Mouse (Mus musculus): ENCODE results near the gene Nrm. TPM values are rescaled to one million over a fixed set of nuclear protein-coding genes. Genes with fewer than 3 reads are reported as not detected.

Gene Nrm
- polyA plus RNA-seq, 1 experiment from 2014 or later: 20.7 TPM

DNA sequence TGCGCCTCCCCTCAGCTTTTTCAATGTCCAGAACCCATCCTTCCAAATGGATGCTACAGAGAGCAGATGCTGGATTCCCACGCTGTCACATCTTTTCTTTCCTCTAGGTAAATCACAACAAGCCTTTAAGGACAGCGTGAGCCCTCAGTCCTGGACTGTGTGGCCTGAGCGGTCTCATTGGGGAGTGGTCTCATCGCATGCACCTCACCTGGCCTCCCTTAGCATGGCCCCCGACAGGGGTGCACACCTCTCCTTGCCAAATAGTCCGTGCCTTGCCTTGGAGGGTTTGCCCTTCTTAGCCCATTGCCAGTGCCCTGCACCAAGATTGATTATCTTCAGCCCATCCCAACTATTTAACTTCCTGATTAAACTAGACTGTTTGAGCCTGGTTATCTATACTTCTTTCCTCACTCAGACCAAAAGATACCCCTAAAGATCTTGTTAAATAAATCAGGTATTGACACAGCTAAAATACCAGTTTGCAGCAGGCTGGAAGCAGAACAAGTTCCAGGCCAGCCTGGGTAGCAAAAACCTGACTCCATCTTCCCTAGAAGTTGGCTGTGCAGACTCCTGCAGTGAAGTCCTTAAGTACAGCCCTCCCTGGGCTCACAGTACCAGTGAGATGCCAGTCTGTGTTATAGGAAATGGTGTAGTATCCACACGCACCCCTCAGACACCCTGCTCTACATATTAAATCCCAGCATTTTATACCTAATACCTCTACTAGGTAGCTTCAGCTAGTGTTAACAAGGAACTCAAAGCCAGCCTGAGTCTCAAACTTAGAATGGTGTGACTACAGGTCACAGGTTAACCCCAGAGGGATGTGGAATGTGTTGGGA lies 28.5 kb upstream of the Nrm start:
- no peak overlapping the region for H3K4me2 ChIP-seq (ENCODE audit: low read depth, low read length)
- H3K27ac ChIP-seq (ENCODE audit: low read length): no peak overlapping the region; the same call in 1 of the 2 replicates
- no peak for ATAC-seq (ENCODE audit: low read depth)
- no peak overlapping the region for H3K9ac ChIP-seq (ENCODE audit: low read depth, low read length)
- H3K36me3 ChIP-seq (ENCODE audit: control insufficient read depth, insufficient read depth): peaks cover 49% of the 10 kb centered on the region
- H3K9me3 ChIP-seq (replicated peaks; ENCODE audit: control insufficient read depth, low read length): no peaks in the 10 kb centered on the region
- WGBS (ENCODE audit: insufficient replicate concordance): 66% methylated on average over 8 of the region's 8 CpGs
- no peaks in the 10 kb centered on the region for H3K27me3 ChIP-seq (ENCODE audit: control insufficient read depth, insufficient read depth, low read depth, low read length)
- no peak overlapping the region for H3K4me3 ChIP-seq (ENCODE audit: low read depth, low read length)
- peaks cover 44% of the 10 kb centered on the region for H3K4me1 ChIP-seq (ENCODE audit: control insufficient read depth, low read depth, low read length)

DNA sequence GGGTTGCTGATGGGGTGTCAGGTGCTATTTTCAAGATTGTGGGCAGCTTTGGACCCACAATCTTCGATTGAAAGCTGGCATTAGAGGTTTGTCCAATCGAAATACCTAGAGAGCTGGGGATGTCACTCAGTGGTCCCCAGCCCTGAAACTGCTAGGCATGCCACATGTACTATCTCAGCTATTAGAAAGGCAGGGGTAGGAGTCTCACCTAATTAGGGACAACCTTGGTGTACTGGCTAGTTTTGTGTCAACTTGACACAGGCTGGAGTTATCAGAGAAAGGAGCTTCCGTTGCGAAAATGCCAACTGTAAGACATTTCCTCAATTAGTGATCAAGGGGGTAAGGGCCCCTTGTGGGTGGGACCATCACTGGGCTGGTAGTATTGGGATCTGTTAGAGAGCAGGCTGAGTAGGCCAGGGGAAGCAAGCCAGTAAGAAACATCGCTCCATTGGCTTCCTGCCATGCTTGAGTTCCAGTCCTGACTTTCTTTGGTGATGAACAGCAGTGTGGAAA lies 27.8 kb upstream of the Nrm start:
- H3K9ac ChIP-seq (ENCODE audit: low read depth, low read length): no peak overlapping the region
- no peaks in the 10 kb centered on the region for H3K27me3 ChIP-seq (ENCODE audit: control insufficient read depth, insufficient read depth, low read depth, low read length)
- no peaks in the 10 kb centered on the region for H3K9me3 ChIP-seq (replicated peaks; ENCODE audit: control insufficient read depth, low read length)
- no peak overlapping the region for H3K4me3 ChIP-seq (ENCODE audit: low read depth, low read length)
- H3K4me2 ChIP-seq (ENCODE audit: low read depth, low read length): no peak overlapping the region
- WGBS (ENCODE audit: insufficient replicate concordance): 15% methylated on average over 5 of the region's 5 CpGs
- peaks cover 44% of the 10 kb centered on the region for H3K4me1 ChIP-seq (ENCODE audit: control insufficient read depth, low read depth, low read length)
- H3K27ac ChIP-seq (ENCODE audit: low read length): no peak overlapping the region; the same call in 1 of the 2 replicates
- no peak for ATAC-seq (ENCODE audit: low read depth)
- H3K36me3 ChIP-seq (ENCODE audit: control insufficient read depth, insufficient read depth): peaks cover 43% of the 10 kb centered on the region

DNA sequence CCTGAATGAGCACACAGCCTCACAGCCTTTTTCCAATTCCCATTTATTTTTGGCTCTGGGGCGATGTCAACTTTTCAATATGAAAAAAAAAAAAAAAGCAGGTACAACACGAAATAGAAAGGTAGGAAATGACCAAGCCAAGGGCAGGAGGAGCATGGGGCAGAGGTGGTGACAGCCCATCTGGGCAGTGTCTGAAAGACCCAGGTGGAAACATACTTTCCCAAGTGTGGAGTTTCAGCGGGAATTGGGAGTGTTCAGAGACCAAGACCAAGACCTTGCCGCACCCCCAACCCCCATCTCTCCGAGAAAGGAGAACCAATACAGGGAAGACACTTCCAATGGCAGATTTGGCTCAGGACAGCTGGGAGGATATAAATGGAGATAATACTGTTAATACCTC lies 27.2 kb upstream of the Nrm start:
- H3K9ac ChIP-seq (ENCODE audit: low read depth, low read length): no peak overlapping the region
- no peak for ATAC-seq (ENCODE audit: low read depth)
- H3K36me3 ChIP-seq (ENCODE audit: control insufficient read depth, insufficient read depth): peaks cover 43% of the 10 kb centered on the region
- peak overlapping the region; percentile 10; the same call in 1 of the 2 replicates for H3K27ac ChIP-seq (ENCODE audit: low read length)
- H3K4me1 ChIP-seq (ENCODE audit: control insufficient read depth, low read depth, low read length): peaks cover 48% of the 10 kb centered on the region
- no peak overlapping the region for H3K4me2 ChIP-seq (ENCODE audit: low read depth, low read length)
- 62% methylated on average over 5 of the region's 5 CpGs for WGBS (ENCODE audit: insufficient replicate concordance)
- H3K9me3 ChIP-seq (replicated peaks; ENCODE audit: control insufficient read depth, low read length): no peaks in the 10 kb centered on the region
- H3K27me3 ChIP-seq (ENCODE audit: control insufficient read depth, insufficient read depth, low read depth, low read length): no peaks in the 10 kb centered on the region
- H3K4me3 ChIP-seq (ENCODE audit: low read depth, low read length): no peak overlapping the region

DNA sequence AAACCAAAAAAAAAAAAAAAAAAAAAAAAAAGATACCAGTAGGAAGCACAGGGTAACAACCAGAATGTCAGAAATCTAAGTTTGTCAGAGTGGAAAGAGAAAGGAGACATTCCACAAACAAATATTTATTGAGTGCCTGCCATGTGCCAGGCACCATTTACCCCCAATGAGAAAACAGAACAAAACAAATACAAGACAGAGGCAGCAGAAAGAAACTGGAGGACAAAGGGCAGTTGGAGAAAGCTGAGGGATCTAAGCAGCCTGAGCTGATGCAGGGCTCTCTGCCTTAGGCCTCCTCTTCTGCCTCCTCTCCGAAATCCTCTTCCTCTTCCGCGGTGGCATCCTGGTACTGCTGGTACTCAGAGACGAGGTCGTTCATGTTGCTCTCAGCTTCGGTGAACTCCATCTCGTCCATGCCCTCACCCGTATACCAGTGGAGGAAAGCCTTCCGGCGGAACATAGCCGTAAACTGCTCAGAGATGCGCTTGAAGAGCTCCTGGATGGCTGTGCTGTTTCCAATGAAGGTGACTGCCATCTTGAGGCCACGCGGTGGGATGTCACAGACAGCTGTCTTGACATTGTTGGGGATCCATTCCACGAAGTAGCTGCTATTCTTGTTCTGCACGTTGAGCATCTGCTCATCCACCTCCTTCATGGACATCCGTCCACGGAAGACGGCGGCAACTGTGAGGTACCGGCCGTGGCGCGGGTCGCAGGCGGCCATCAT lies 26.3 kb upstream of the Nrm start:
- peak overlapping the region; percentile 28; the same call in 1 of the 2 replicates for H3K9ac ChIP-seq (ENCODE audit: low read depth, low read length)
- WGBS (ENCODE audit: insufficient replicate concordance): 74% methylated on average over 26 of the region's 26 CpGs
- H3K27me3 ChIP-seq (ENCODE audit: control insufficient read depth, insufficient read depth, low read depth, low read length): no peaks in the 10 kb centered on the region
- H3K27ac ChIP-seq (ENCODE audit: low read length): 0 out of 2 replicates have a peak overlapping the region, but pooled peaks have one; percentile 13
- peaks cover 51% of the 10 kb centered on the region for H3K4me1 ChIP-seq (ENCODE audit: control insufficient read depth, low read depth, low read length)
- H3K9me3 ChIP-seq (replicated peaks; ENCODE audit: control insufficient read depth, low read length): no peaks in the 10 kb centered on the region
- H3K4me3 ChIP-seq (ENCODE audit: low read depth, low read length): peak overlapping the region; percentile 78
- peaks cover 43% of the 10 kb centered on the region for H3K36me3 ChIP-seq (ENCODE audit: control insufficient read depth, insufficient read depth)
- peak overlapping the region; percentile 91 for H3K4me2 ChIP-seq (ENCODE audit: low read depth, low read length)
- no peak for ATAC-seq (ENCODE audit: low read depth)

DNA sequence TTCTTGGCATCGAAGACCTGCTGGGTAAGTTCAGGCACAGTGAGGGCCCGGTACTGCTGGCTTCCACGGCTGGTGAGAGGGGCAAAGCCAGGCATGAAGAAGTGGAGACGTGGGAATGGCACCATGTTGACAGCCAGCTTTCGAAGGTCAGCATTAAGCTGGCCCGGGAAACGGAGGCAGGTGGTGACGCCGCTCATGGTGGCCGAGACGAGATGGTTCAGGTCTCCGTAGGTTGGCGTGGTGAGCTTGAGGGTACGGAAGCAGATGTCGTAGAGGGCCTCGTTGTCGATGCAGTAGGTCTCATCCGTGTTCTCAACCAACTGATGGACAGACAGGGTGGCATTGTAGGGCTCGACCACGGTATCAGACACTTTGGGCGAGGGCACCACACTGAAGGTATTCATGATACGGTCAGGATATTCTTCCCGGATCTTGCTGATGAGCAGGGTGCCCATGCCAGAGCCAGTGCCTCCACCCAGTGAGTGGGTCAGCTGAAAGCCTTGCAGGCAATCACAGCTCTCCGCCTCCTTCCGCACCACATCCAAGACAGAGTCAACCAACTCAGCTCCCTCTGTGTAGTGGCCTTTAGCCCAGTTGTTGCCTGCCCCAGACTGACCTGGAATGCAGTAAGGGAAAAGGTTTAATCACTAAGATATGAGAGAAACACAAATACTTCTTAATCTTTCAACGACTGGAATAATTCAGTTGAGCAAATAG lies 25.5 kb upstream of the Nrm start:
- peaks cover 49% of the 10 kb centered on the region for H3K4me1 ChIP-seq (ENCODE audit: control insufficient read depth, low read depth, low read length)
- H3K4me3 ChIP-seq (ENCODE audit: low read depth, low read length): peak overlapping the region; percentile 78
- peaks cover 43% of the 10 kb centered on the region for H3K36me3 ChIP-seq (ENCODE audit: control insufficient read depth, insufficient read depth)
- H3K9ac ChIP-seq (ENCODE audit: low read depth, low read length): peak overlapping the region; percentile 83
- no peak for ATAC-seq (ENCODE audit: low read depth)
- 77% methylated on average over 26 of the region's 26 CpGs for WGBS (ENCODE audit: insufficient replicate concordance)
- 0 out of 2 replicates have a peak overlapping the region, but pooled peaks have one; percentile 13 for H3K27ac ChIP-seq (ENCODE audit: low read length)
- H3K4me2 ChIP-seq (ENCODE audit: low read depth, low read length): peak overlapping the region; percentile 91
- no peaks in the 10 kb centered on the region for H3K27me3 ChIP-seq (ENCODE audit: control insufficient read depth, insufficient read depth, low read depth, low read length)
- H3K9me3 ChIP-seq (replicated peaks; ENCODE audit: control insufficient read depth, low read length): no peaks in the 10 kb centered on the region

DNA sequence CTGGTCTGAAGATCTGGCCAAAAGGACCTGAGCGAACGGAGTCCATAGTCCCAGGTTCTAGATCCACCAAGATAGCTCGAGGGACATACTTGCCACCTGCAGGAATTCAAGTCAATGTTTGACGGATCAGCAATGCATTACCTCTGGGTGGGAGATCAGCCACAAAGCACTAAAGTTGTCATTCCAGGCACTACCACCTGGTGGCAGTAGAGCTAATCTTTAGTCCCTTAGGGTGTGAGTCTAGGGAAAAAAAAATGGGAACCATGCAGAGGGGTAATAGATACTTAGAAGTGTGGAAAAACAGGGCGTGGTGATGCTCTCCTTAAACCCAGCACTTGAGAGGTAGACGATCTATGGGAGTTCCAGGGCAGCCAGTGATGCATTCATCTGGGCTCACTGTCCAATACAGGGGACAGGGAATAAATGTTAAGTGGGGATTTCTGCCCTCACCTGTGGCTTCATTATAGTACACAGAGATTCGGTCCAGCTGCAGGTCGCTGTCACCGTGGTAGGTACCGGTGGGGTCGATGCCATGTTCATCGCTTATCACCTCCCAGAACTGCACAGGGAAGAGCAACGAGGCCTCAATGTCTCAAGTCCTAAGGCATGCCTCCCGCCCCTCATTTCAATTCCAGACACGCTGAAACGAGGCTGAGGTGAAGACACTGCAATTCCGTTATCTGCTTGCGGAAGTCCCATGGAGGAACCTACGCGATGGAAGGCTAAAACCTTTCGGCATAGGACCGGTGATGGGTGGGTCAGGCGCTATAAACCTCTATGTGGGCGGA lies 24.7 kb upstream of the Nrm start:
- Histone ChIP-seq H3K4me3 (ENCODE audit: low read depth, low read length) (peak overlapping the region; percentile 78), H3K9ac (ENCODE audit: low read depth, low read length) (peak overlapping the region; percentile 83), H3K4me2 (ENCODE audit: low read depth, low read length) (peak overlapping the region; percentile 91), H3K9me3 (replicated peaks; ENCODE audit: control insufficient read depth, low read length) (no peaks in the 10 kb centered on the region), H3K27ac (ENCODE audit: low read length) (peak overlapping the region; percentile 94), H3K27me3 (ENCODE audit: control insufficient read depth, insufficient read depth, low read depth, low read length) (no peaks in the 10 kb centered on the region), H3K36me3 (ENCODE audit: control insufficient read depth, insufficient read depth) (peaks cover 43% of the 10 kb centered on the region), H3K4me1 (ENCODE audit: control insufficient read depth, low read depth, low read length) (peaks cover 48% of the 10 kb centered on the region)
- ATAC-seq (ENCODE audit: low read depth): no peak
- WGBS (ENCODE audit: insufficient replicate concordance): 6% methylated on average over 24 of the region's 24 CpGs

DNA sequence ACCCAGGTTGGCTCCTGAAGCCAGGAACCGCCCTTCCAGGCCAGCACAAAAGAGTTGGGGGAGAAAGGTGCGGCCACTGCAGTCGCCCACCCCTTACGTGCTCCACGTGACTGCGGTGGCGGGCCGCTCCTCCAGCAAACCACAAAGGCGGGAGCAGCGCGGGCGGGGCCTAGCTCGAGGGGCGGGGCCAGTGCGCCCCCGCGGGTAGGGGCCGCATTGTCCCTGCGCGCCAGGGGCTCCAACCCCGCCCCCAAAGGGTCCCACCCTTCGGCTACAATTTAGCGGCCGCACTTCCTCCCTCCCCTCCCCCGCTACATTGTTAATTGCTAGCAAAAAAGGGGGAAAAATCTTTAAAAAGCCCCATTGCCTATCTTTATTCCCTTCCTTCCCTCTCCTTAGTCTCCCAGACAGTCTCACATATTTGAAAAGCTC lies 24.1 kb upstream of the Nrm start:
- Histone ChIP-seq H3K4me1 (ENCODE audit: control insufficient read depth, low read depth, low read length) (peaks cover 51% of the 10 kb centered on the region), H3K9ac (ENCODE audit: low read depth, low read length) (peak overlapping the region; percentile 83), H3K9me3 (replicated peaks; ENCODE audit: control insufficient read depth, low read length) (no peaks in the 10 kb centered on the region), H3K4me2 (ENCODE audit: low read depth, low read length) (peak overlapping the region; percentile 91), H3K4me3 (ENCODE audit: low read depth, low read length) (peak overlapping the region; percentile 78), H3K27ac (ENCODE audit: low read length) (peak overlapping the region; percentile 94), H3K27me3 (ENCODE audit: control insufficient read depth, insufficient read depth, low read depth, low read length) (no peaks in the 10 kb centered on the region), H3K36me3 (ENCODE audit: control insufficient read depth, insufficient read depth) (peaks cover 43% of the 10 kb centered on the region)
- peak; percentile 19 for ATAC-seq (ENCODE audit: low read depth)
- under 1% methylated on average over 25 of the region's 25 CpGs for WGBS (ENCODE audit: insufficient replicate concordance)

DNA sequence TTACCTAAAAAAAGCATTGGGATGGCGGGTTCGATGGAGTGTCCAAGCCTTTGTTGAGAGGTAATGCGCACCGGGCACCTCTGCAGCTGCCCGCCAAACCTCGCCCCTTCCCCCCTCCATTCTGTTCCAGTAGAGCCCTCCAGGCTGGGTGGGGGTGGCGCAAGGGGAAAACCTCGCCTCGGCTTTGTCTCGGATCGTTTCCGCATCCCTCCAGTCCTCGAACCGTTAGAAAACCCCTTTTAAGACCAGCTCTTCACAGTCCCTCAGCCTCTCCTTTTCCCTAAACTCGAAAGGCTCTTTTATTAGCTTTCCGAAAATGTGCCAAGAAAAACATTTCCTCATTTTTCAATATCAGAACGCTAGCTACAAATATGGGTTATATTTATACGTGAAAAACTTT lies 23.6 kb upstream of the Nrm start:
- under 1% methylated on average over 18 of the region's 18 CpGs for WGBS (ENCODE audit: insufficient replicate concordance)
- Histone ChIP-seq H3K27me3 (ENCODE audit: control insufficient read depth, insufficient read depth, low read depth, low read length) (no peaks in the 10 kb centered on the region), H3K4me1 (ENCODE audit: control insufficient read depth, low read depth, low read length) (peaks cover 55% of the 10 kb centered on the region)

More for the DNA sequence above, 23.6 kb upstream of the Nrm start:
- H3K9ac ChIP-seq (ENCODE audit: low read depth, low read length): peak overlapping the region; percentile 83
- no peak for ATAC-seq (ENCODE audit: low read depth)
- peak overlapping the region; percentile 78 for H3K4me3 ChIP-seq (ENCODE audit: low read depth, low read length)
- H3K27ac ChIP-seq (ENCODE audit: low read length): peak overlapping the region; percentile 94
- no peaks in the 10 kb centered on the region for H3K9me3 ChIP-seq (replicated peaks; ENCODE audit: control insufficient read depth, low read length)
- H3K4me2 ChIP-seq (ENCODE audit: low read depth, low read length): peak overlapping the region; percentile 91
- peaks cover 40% of the 10 kb centered on the region for H3K36me3 ChIP-seq (ENCODE audit: control insufficient read depth, insufficient read depth)

Measured in liver, embryonic 16.5 days (tissue).